Mouse (Mus musculus) hindbrain, embryonic 14.5 days (tissue): ENCODE measurements around the gene Rab25. TPM values are rescaled to one million over a fixed set of nuclear protein-coding genes. Genes with fewer than 3 reads are reported as not detected.

Experiments used
- ATAC-seq: fragments of 200-750 bp; cut with Nextera tagmentation; 2 replicates; pipeline ENCODE4 v1.8.0; 2017; ENCODE audit warnings: moderate number of reproducible peaks, mild to moderate bottlenecking, moderate TSS enrichment, moderate library complexity; ENCODE audit not compliant: low FRiP score
- DNase-seq: peaks from one replicate; pipeline ENCODE4 v3.0.0-alpha.2; 2015; ENCODE audit warnings: low spot score
- H3K27ac ChIP-seq: fragments of 300-500 bp; sonication (generic); 2 replicates; pipeline ENCODE4 v1.5.1; 2014; ENCODE audit warnings: mild to moderate bottlenecking, moderate library complexity
- H3K27me3 ChIP-seq: fragments of 300-500 bp; sonication (generic); 2 replicates; pipeline ENCODE4 v1.6.1; 2014; ENCODE audit warnings: mild to moderate bottlenecking, low read length, mixed read lengths; ENCODE audit not compliant: control insufficient read depth, insufficient read depth
- H3K36me3 ChIP-seq: fragments of 300-500 bp; sonication (generic); replicated peaks from 2 replicates; pipeline ENCODE4 v1.6.1; 2014; ENCODE audit not compliant: control insufficient read depth, insufficient read depth
- H3K4me1 ChIP-seq: fragments of 300-500 bp; sonication (generic); replicated peaks from 2 replicates; pipeline ENCODE4 v1.6.1; 2014; ENCODE audit warnings: antibody characterized with exemption, low read length, mixed read lengths; ENCODE audit not compliant: control insufficient read depth, insufficient read depth
- H3K4me2 ChIP-seq: fragments of 300-500 bp; sonication (generic); replicated peaks from 2 replicates; pipeline ENCODE4 v1.6.1; 2014; ENCODE audit warnings: mild to moderate bottlenecking, moderate library complexity
- H3K4me3 ChIP-seq: fragments of 300-500 bp; sonication (generic); replicated peaks from 2 replicates; pipeline ENCODE4 v1.5.1; 2014; ENCODE audit warnings: mild to moderate bottlenecking, low read length
- H3K9ac ChIP-seq: fragments of 300-500 bp; sonication (generic); 2 replicates; pipeline ENCODE4 v1.6.1; 2014
- H3K9me3 ChIP-seq: fragments of 300-500 bp; sonication (generic); 2 replicates; pipeline ENCODE4 v1.6.1; 2016; ENCODE audit warnings: low read length; ENCODE audit not compliant: control insufficient read depth
- WGBS: fragments of 180-500 bp; shearing (Covaris S2); extraction: QIAGEN DNeasy Blood & Tissue Kit; methylation state at CpG from one replicate; pipeline ENCODE4 v1.1.7; 2014; 5-methylcytosine and 5-hydroxymethylcytosine counted together
- polyA plus RNA-seq: library from polyadenylated mRNA; unstranded; fragments of >200 nt; fragmentation: Nextera tagmentation; extraction: Ambion mirVana; gene quantifications from 2 replicates; pipeline ENCODE4 v1.2.1, GENCODE M21; 2014

Gene Rab25
- polyA plus RNA-seq, 1 experiment from 2014 or later = 0.20 TPM

- no peak for ATAC-seq
- no peaks in the 10 kb centered on the region for H3K27me3 ChIP-seq
- H3K4me2 ChIP-seq = no peak overlapping the region
- H3K9ac ChIP-seq = no peak overlapping the region
- WGBS = 91% methylated on average over 8 of the region's 8 CpGs
- peaks cover 13% of the 10 kb centered on the region; the same call in 1 of the 2 replicates for H3K36me3 ChIP-seq
- H3K4me3 ChIP-seq = no peak overlapping the region
- peaks cover 12% of the 10 kb centered on the region for H3K4me1 ChIP-seq
- no peak for DNase-seq
- no peak overlapping the region for H3K27ac ChIP-seq
- no peaks in the 10 kb centered on the region for H3K9me3 ChIP-seq
Measured at GRCm38 (mm10) chr3:88523027-88523426, 25.1 kb downstream of the Rab25 start.

GRCm38 (mm10) chr3:88521803-88522331 is 26.2 kb downstream of the Rab25 start:
- ATAC-seq = no peak
- peak; percentile 72 for DNase-seq
- Histone ChIP-seq H3K4me2 (no peak overlapping the region), H3K4me3 (no peak overlapping the region), H3K9ac (no peak overlapping the region), H3K27me3 (no peaks in the 10 kb centered on the region), H3K9me3 (no peaks in the 10 kb centered on the region), H3K36me3 (peaks cover 13% of the 10 kb centered on the region; the same call in 1 of the 2 replicates), H3K27ac (no peak overlapping the region), H3K4me1 (peaks cover under 1% of the 10 kb centered on the region; the same call in 1 of the 2 replicates)
- 36% methylated on average over 9 of the region's 9 CpGs for WGBS

GRCm38 (mm10) chr3:88521156-88521555 is 26.9 kb downstream of the Rab25 start:
- H3K4me1 ChIP-seq = no peaks in the 10 kb centered on the region; the same call in 1 of the 2 replicates
- WGBS = 90% methylated on average over 6 of the region's 6 CpGs
- ATAC-seq (no peak), DNase-seq (no peak)
- no peak overlapping the region for H3K4me3 ChIP-seq
- H3K9me3 ChIP-seq = no peaks in the 10 kb centered on the region
- no peak overlapping the region for H3K9ac ChIP-seq
- no peaks in the 10 kb centered on the region for H3K27me3 ChIP-seq
- no peak overlapping the region for H3K27ac ChIP-seq
- no peak overlapping the region for H3K4me2 ChIP-seq
- H3K36me3 ChIP-seq = peaks cover 13% of the 10 kb centered on the region; the same call in 1 of the 2 replicates

GRCm38 (mm10) chr3:88520078-88520477 is 28.0 kb downstream of the Rab25 start:
- H3K9me3 ChIP-seq = no peaks in the 10 kb centered on the region
- H3K4me2 ChIP-seq = no peak overlapping the region
- no peaks in the 10 kb centered on the region for H3K27me3 ChIP-seq
- ATAC-seq (no peak), DNase-seq (no peak)
- no peaks in the 10 kb centered on the region for H3K4me1 ChIP-seq
- H3K27ac ChIP-seq = no peak overlapping the region
- no peak overlapping the region for H3K9ac ChIP-seq
- 83% methylated on average over 2 of the region's 2 CpGs for WGBS
- peaks cover 12% of the 10 kb centered on the region; the same call in 1 of the 2 replicates for H3K36me3 ChIP-seq
- no peak overlapping the region for H3K4me3 ChIP-seq

GRCm38 (mm10) chr3:88518411-88518810 is 29.7 kb downstream of the Rab25 start:
- H3K4me3 ChIP-seq = no peak overlapping the region
- WGBS = 80% methylated on average over 4 of the region's 4 CpGs
- H3K9ac ChIP-seq = no peak overlapping the region
- 0 out of 2 replicates have a peak, but pooled peaks cover under 1% of the 10 kb centered on the region for H3K4me1 ChIP-seq
- no peak for DNase-seq
- H3K27me3 ChIP-seq = no peaks in the 10 kb centered on the region
- no peak for ATAC-seq
- no peak overlapping the region for H3K4me2 ChIP-seq
- H3K36me3 ChIP-seq = 0 out of 2 replicates have a peak, but pooled peaks cover 4% of the 10 kb centered on the region
- no peaks in the 10 kb centered on the region for H3K9me3 ChIP-seq
- H3K27ac ChIP-seq = no peak overlapping the region

GRCm38 (mm10) chr3:88516407-88516806 is 31.7 kb downstream of the Rab25 start:
- DNase-seq = no peak
- Histone ChIP-seq H3K4me1 (peaks cover 13% of the 10 kb centered on the region), H3K4me3 (no peak overlapping the region), H3K9me3 (no peaks in the 10 kb centered on the region), H3K9ac (no peak overlapping the region), H3K27me3 (no peaks in the 10 kb centered on the region), H3K4me2 (no peak overlapping the region), H3K27ac (no peak overlapping the region), H3K36me3 (no peaks in the 10 kb centered on the region)
- no peak for ATAC-seq
- WGBS = 83% methylated on average over 2 of the region's 2 CpGs

- WGBS = 97% methylated on average over 2 of the region's 2 CpGs
- Histone ChIP-seq H3K4me3 (no peak overlapping the region), H3K27ac (no peak overlapping the region), H3K4me1 (peaks cover 22% of the 10 kb centered on the region), H3K4me2 (no peak overlapping the region), H3K9me3 (no peaks in the 10 kb centered on the region), H3K27me3 (no peaks in the 10 kb centered on the region), H3K36me3 (no peaks in the 10 kb centered on the region), H3K9ac (no peak overlapping the region)
- DNase-seq = no peak
- ATAC-seq = no peak
Measured at GRCm38 (mm10) chr3:88515095-88515386, 33.1 kb downstream of the Rab25 start.

- ATAC-seq = no peak
- H3K9me3 ChIP-seq = no peaks in the 10 kb centered on the region
- no peak overlapping the region for H3K4me2 ChIP-seq
- H3K36me3 ChIP-seq = no peaks in the 10 kb centered on the region
- no peak overlapping the region for H3K4me3 ChIP-seq
- WGBS = 83% methylated on average over 10 of the region's 10 CpGs
- no peak overlapping the region for H3K9ac ChIP-seq
- peaks cover 28% of the 10 kb centered on the region for H3K4me1 ChIP-seq
- no peak overlapping the region for H3K27ac ChIP-seq
- H3K27me3 ChIP-seq = no peaks in the 10 kb centered on the region
- DNase-seq = no peak
Measured at GRCm38 (mm10) chr3:88514231-88515094, 33.6 kb downstream of the Rab25 start.

- H3K27ac ChIP-seq = no peak overlapping the region
Measured at GRCm38 (mm10) chr3:88513546-88514115, 34.5 kb downstream of the Rab25 start.

More at GRCm38 (mm10) chr3:88513546-88514115, 34.5 kb downstream of the Rab25 start:
- Histone ChIP-seq H3K4me3 (no peak overlapping the region), H3K27me3 (no peaks in the 10 kb centered on the region), H3K4me2 (no peak overlapping the region), H3K9ac (no peak overlapping the region), H3K9me3 (no peaks in the 10 kb centered on the region), H3K4me1 (peaks cover 31% of the 10 kb centered on the region), H3K36me3 (no peaks in the 10 kb centered on the region)
- 85% methylated on average over 7 of the region's 7 CpGs for WGBS
- DNase-seq = no peak
- no peak for ATAC-seq
